Mouse (Mus musculus) activated CD4-positive, CD25-positive, alpha-beta regulatory T cell, adult 4 months (primary cell): ENCODE measurements around the gene Lag3. TPM values are rescaled to one million over a fixed set of nuclear protein-coding genes. Genes with fewer than 3 reads are reported as not detected.

Experiments used
- ATAC-seq: one replicate; pipeline ENCODE4 v1.8.0; 2017
- polyA plus RNA-seq, 2 experiments: library from polyadenylated mRNA; unstranded; fragments of 100-300 nt; shearing (Covaris generic); gene quantifications; one replicate each; pipeline ENCODE4 v1.2.1; 2017

The Lag3 gene
- 10 to 100 TPM; 23.5 to 30.2 TPM for polyA plus RNA-seq

- no peak for ATAC-seq
Measured at GRCm38 (mm10) chr6:124911533-124912218, at the start of gene Lag3. Lag3 (minus strand) TSS chr6:124911705.

GRCm38 (mm10) chr6:124961021-124961420 lies 49.5 kb upstream of the Lag3 start:
- no peak for ATAC-seq

GRCm38 (mm10) chr6:124959960-124960359 lies 48.5 kb upstream of the Lag3 start:
- no peak for ATAC-seq

- ATAC-seq: no peak
Measured at GRCm38 (mm10) chr6:124958127-124958526, 46.6 kb upstream of the Lag3 start.

GRCm38 (mm10) chr6:124955212-124955611 lies 43.7 kb upstream of the Lag3 start:
- no peak for ATAC-seq

GRCm38 (mm10) chr6:124953991-124954715 lies 42.6 kb upstream of the Lag3 start:
- ATAC-seq: no peak

GRCm38 (mm10) chr6:124943526-124943925 lies 32.0 kb upstream of the Lag3 start:
- no peak for ATAC-seq

- no peak for ATAC-seq
Measured at GRCm38 (mm10) chr6:124941679-124942078, 30.2 kb upstream of the Lag3 start.

GRCm38 (mm10) chr6:124938554-124938953 lies 27.0 kb upstream of the Lag3 start:
- ATAC-seq: no peak

GRCm38 (mm10) chr6:124937493-124937892 lies 26.0 kb upstream of the Lag3 start:
- no peak for ATAC-seq

- no peak for ATAC-seq
Measured at GRCm38 (mm10) chr6:124936681-124937080, 25.2 kb upstream of the Lag3 start.

GRCm38 (mm10) chr6:124934670-124935069 lies 23.2 kb upstream of the Lag3 start:
- no peak for ATAC-seq

- ATAC-seq: no peak
Measured at GRCm38 (mm10) chr6:124933127-124933526, 21.6 kb upstream of the Lag3 start.

- ATAC-seq: no peak
Measured at GRCm38 (mm10) chr6:124932314-124932695, 20.8 kb upstream of the Lag3 start.

- ATAC-seq: peak; percentile 2
Measured at GRCm38 (mm10) chr6:124931525-124932313, 20.2 kb upstream of the Lag3 start.

- ATAC-seq: peak; percentile 76
Measured at GRCm38 (mm10) chr6:124930754-124931524, 19.4 kb upstream of the Lag3 start, which contains the start of gene Mlf2. Mlf2 (plus strand) TSS chr6:124931386.

GRCm38 (mm10) chr6:124930231-124930630 lies 18.7 kb upstream of the Lag3 start:
- no peak for ATAC-seq

GRCm38 (mm10) chr6:124925941-124926340 lies 14.4 kb upstream of the Lag3 start:
- ATAC-seq: no peak

- no peak for ATAC-seq
Measured at GRCm38 (mm10) chr6:124925173-124925793, 13.8 kb upstream of the Lag3 start.

- no peak for ATAC-seq
Measured at GRCm38 (mm10) chr6:124921539-124921938, 10.0 kb upstream of the Lag3 start.

GRCm38 (mm10) chr6:124920318-124921085 lies 9.0 kb upstream of the Lag3 start:
- ATAC-seq: no peak
